Comparison of ENCODE assay signal across 17 mouse cellular contexts in genomic region chr3:101704919-101705318, GRCm38 (mm10).
DNase-seq lines count a peak whose midpoint lies in the region; ATAC-seq and TF ChIP-seq lines count a peak whose summit lies in the region.
"Had no signal": no experiment of that assay in that cellular context is flagged by ENCODE, and none has a peak within 500 bp of the region (broad histone marks: within the 10 kb centered on the region; RNA-seq: fewer than 3 reads in every experiment).

No protein-coding gene starts in this region.

- dilution Hi-C loops in CH12.LX (cut with MboI; ENCODE audit: extremely low pct_ligation_motif_present, extremely low pct_unique_long_range_greater_than_20kb, low sequenced_read_pairs), result no loop called here

- no peak for TF ChIP-seq RAD21 in CH12.LX (IDR thresholded peaks at IDR 0.05; ENCODE audit: low read depth, low read length)

- no peaks in the 10 kb centered on the region for H3K9me3 ChIP-seq in CH12.LX (replicated peaks; ENCODE audit: low read length)
- H3K9me3 ChIP-seq in heart, embryonic 14.5 days (ENCODE audit: control insufficient read depth, low read length), result no peaks in the 10 kb centered on the region
- H3K9me3 ChIP-seq in intestine, postnatal 0 days (ENCODE audit: control insufficient read depth), result no peaks in the 10 kb centered on the region
- H3K9me3 ChIP-seq: embryonic facial prominence, embryonic 13.5 days; midbrain, embryonic 12.5 days; stomach, embryonic 15.5 days had no signal

- H3K27ac ChIP-seq in CH12.LX (ENCODE audit: insufficient read depth, low read depth), result no peak overlapping the region
- H3K27ac ChIP-seq in heart, embryonic 14.5 days (replicated peaks in 1 of 2; ENCODE audit: control insufficient read depth in 1 of 2, insufficient read depth in 1 of 2, low read depth in 2 of 2, low read length in 2 of 2), result peak overlapping the region; percentile 87 to 92
- no peak overlapping the region for H3K27ac ChIP-seq in intestine, postnatal 0 days (ENCODE audit: low read depth, low read length)
- H3K27ac ChIP-seq: embryonic facial prominence, embryonic 13.5 days; midbrain, embryonic 12.5 days; stomach, embryonic 15.5 days had no signal

- 0 out of 2 replicates have a peak overlapping the region, but pooled peaks have one; percentile 11 for H3K4me2 ChIP-seq in CH12.LX (ENCODE audit: insufficient read depth, low read depth, poor library complexity, severe bottlenecking)
- H3K4me2 ChIP-seq in heart, embryonic 14.5 days (ENCODE audit: low read length), result peak overlapping the region; percentile 6
- no peak overlapping the region for H3K4me2 ChIP-seq in intestine, postnatal 0 days (replicated peaks; ENCODE audit: low read depth)
- H3K4me2 ChIP-seq: embryonic facial prominence, embryonic 13.5 days; liver, embryonic 11.5 days; midbrain, embryonic 12.5 days; stomach, embryonic 15.5 days had no signal

- H3K4me3 ChIP-seq in CH12.LX (replicated peaks in 1 of 3; ENCODE audit: low read depth in 2 of 3, low read length in 2 of 3, poor library complexity in 1 of 3), result no peak overlapping the region
- no peak overlapping the region for H3K4me3 ChIP-seq in heart, embryonic 14.5 days (ENCODE audit: control insufficient read depth in 1 of 2, insufficient read depth in 1 of 2, low read depth in 1 of 2, low read length in 2 of 2)
- H3K4me3 ChIP-seq in intestine, postnatal 0 days (ENCODE audit: low read depth, low read length), result no peak overlapping the region
- H3K4me3 ChIP-seq: embryonic facial prominence, embryonic 13.5 days; midbrain, embryonic 12.5 days; myocyte; stomach, embryonic 15.5 days had no signal

- WGBS in heart, embryonic 14.5 days, result 14% methylated on average over 9 of the region's 9 CpGs
- 61% methylated on average over 9 of the region's 9 CpGs for WGBS in intestine, postnatal 0 days

- no peaks in the 10 kb centered on the region for H3K79me2 ChIP-seq in CH12.LX (replicated peaks; ENCODE audit: control insufficient read depth, extremely low read depth, insufficient read depth, poor library complexity, severe bottlenecking)

- no peak for TF ChIP-seq CTCF in CH12.LX (conservative IDR thresholded peaks at IDR 0.05 in 1 of 2, IDR thresholded peaks at IDR 0.05 in 1 of 2; ENCODE audit: low read depth in 2 of 2, low read length in 2 of 2)
- TF ChIP-seq CTCF in intestine, postnatal 0 days (IDR thresholded peaks at IDR 0.05; ENCODE audit: low read depth), result no peak

- TF ChIP-seq POLR2A in CH12.LX (IDR thresholded peaks at IDR 0.05; ENCODE audit: low read depth, low read length), result no peak

- DNase-seq in gastrocnemius, adult 18-20 months (ENCODE audit: low spot score), result peak; percentile 11
- no peak for DNase-seq in gastrocnemius, adult 8-10 months (ENCODE audit: low spot score in 2 of 2)
- DNase-seq in CH12.LX (ENCODE audit: extremely low read depth), result peak; percentile 38
- DNase-seq in adrenal gland, postnatal 25 days, result peak; percentile 56
- no peak for DNase-seq in thymus, postnatal 0 days (ENCODE audit: low spot score)
- DNase-seq: B cell, adult 2 months; kidney, adult 2 months; lung, postnatal 36 days; thymus, postnatal 36 days had no signal

- H3K36me3 ChIP-seq in CH12.LX (replicated peaks in 1 of 2; ENCODE audit: control insufficient read depth in 1 of 2, insufficient read depth in 1 of 2, low read length in 1 of 2), result no peaks in the 10 kb centered on the region
- H3K36me3 ChIP-seq in heart, embryonic 14.5 days (ENCODE audit: control insufficient read depth, insufficient read depth, low read length), result no peaks in the 10 kb centered on the region
- no peaks in the 10 kb centered on the region for H3K36me3 ChIP-seq in intestine, postnatal 0 days (ENCODE audit: control insufficient read depth, insufficient read depth)
- H3K36me3 ChIP-seq: embryonic facial prominence, embryonic 13.5 days; midbrain, embryonic 12.5 days; stomach, embryonic 15.5 days had no signal

- in situ Hi-C loops in CH12.LX (cut with MboI; ENCODE audit: low pct_ligation_motif_present, low pct_unique_long_range_greater_than_20kb, low sequenced_read_pairs), result no loop called here

- H3K4me1 ChIP-seq in CH12.LX (ENCODE audit: control insufficient read depth in 1 of 2, insufficient read depth in 2 of 2), result peaks cover 4 to 25% of the 10 kb centered on the region in 2 experiments; a peak in 2 of 4 replicates
- H3K4me1 ChIP-seq in heart, embryonic 14.5 days (ENCODE audit: control insufficient read depth in 2 of 2, insufficient read depth in 2 of 2, low read length in 2 of 2), result peaks cover 48 to 66% of the 10 kb centered on the region in 2 experiments
- H3K4me1 ChIP-seq in intestine, postnatal 0 days (replicated peaks; ENCODE audit: control insufficient read depth, insufficient read depth, low read length), result peaks cover 10% of the 10 kb centered on the region; the same call in 1 of the 2 replicates

- no peak overlapping the region for H3K9ac ChIP-seq in CH12.LX (ENCODE audit: insufficient read depth, low read depth)
- peak overlapping the region; percentile 58 for H3K9ac ChIP-seq in heart, embryonic 14.5 days (ENCODE audit: low read length)
- no peak overlapping the region for H3K9ac ChIP-seq in intestine, postnatal 0 days (ENCODE audit: low read depth, low read length)
- H3K9ac ChIP-seq: embryonic facial prominence, embryonic 13.5 days; midbrain, embryonic 12.5 days; stomach, embryonic 15.5 days had no signal

- no peak for TF ChIP-seq EP300 in CH12.LX (IDR thresholded peaks at IDR 0.05; ENCODE audit: low read length)

- no peaks in the 10 kb centered on the region for H3K27me3 ChIP-seq in CH12.LX (replicated peaks)
- H3K27me3 ChIP-seq in heart, embryonic 14.5 days (ENCODE audit: control insufficient read depth, insufficient read depth, low read length), result no peaks in the 10 kb centered on the region
- H3K27me3 ChIP-seq in intestine, postnatal 0 days (replicated peaks; ENCODE audit: control insufficient read depth, insufficient read depth, low read length), result no peaks in the 10 kb centered on the region
- H3K27me3 ChIP-seq: embryonic facial prominence, embryonic 13.5 days; midbrain, embryonic 12.5 days; stomach, embryonic 15.5 days had no signal

- peak; percentile 49; the same call in 1 of the 2 replicates for ATAC-seq in heart, embryonic 14.5 days (ENCODE audit: insufficient number of reproducible peaks, insufficient read depth, low FRiP score, low read depth)
- ATAC-seq in intestine, postnatal 0 days, result no peak
- ATAC-seq: hindbrain, embryonic 16.5 days had no signal

TF ChIP-seq in CH12.LX, 34 proteins besides CTCF, POLR2A, EP300 and RAD21:
- TF ChIP-seq ZC3H11A (IDR thresholded peaks at IDR 0.05; ENCODE audit: low read depth, low read length), result no peak
- TF ChIP-seq MAX (IDR thresholded peaks at IDR 0.05; ENCODE audit: low read length), result 0 out of 2 replicates have a peak, but pooled peaks have one; percentile 54
- TF ChIP-seq ETS1 (conservative IDR thresholded peaks at IDR 0.05; ENCODE audit: low read depth, low read length), result peak; percentile 49; the same call in 1 of the 2 replicates
- no peak for TF ChIP-seq USF2 (conservative IDR thresholded peaks at IDR 0.05; ENCODE audit: low read depth, low read length)
- TF ChIP-seq USF1 (IDR thresholded peaks at IDR 0.05; ENCODE audit: low read depth, low read length), result no peak
- TF ChIP-seq BHLHE40 (IDR thresholded peaks at IDR 0.05; ENCODE audit: low read depth, low read length), result peak; percentile 88

Comparison
In these comparisons a context has a peak if more than half of its experiments do, and no peak if none do; other contexts are left out.
1. DNase-seq: peak in gastrocnemius, adult 18-20 months (single experiment), CH12.LX (single experiment) and adrenal gland, postnatal 25 days (single experiment); none in gastrocnemius, adult 8-10 months (0 of 2) and thymus, postnatal 0 days (single experiment).
2. H3K27ac ChIP-seq: peak in heart, embryonic 14.5 days (2 of 2); none in CH12.LX (single experiment) and intestine, postnatal 0 days (single experiment).